Mouse (Mus musculus): ENCODE measurements at regions not wholly inside any gene's neighbourhood (a gene's known extent, or its start where the extent isn't known, plus 50 kb on each side); places are given as distances from the start of the nearest gene placed in this dataset.

GRCm38 (mm10) chr14:54166057-54166456, 87.8 kb downstream of the Dad1 start:
- Histone ChIP-seq H3K9ac (ENCODE audit: low read depth, poor library complexity, severe bottlenecking) (no peak overlapping the region), H3K4me3 (ENCODE audit: low read depth, low read length) (no peak overlapping the region), H3K4me1 (ENCODE audit: control insufficient read depth, insufficient read depth, low read length) (no peaks in the 10 kb centered on the region), H3K36me3 (ENCODE audit: control insufficient read depth, insufficient read depth, low read length, poor library complexity, severe bottlenecking) (no peaks in the 10 kb centered on the region), H3K27me3 (ENCODE audit: control insufficient read depth, insufficient read depth, low read length, poor library complexity, severe bottlenecking) (no peaks in the 10 kb centered on the region), H3K27ac (ENCODE audit: insufficient read depth, low read length) (no peak overlapping the region), H3K9me3 (replicated peaks; ENCODE audit: control insufficient read depth, insufficient read depth, low read length, poor library complexity, severe bottlenecking) (no peaks in the 10 kb centered on the region)
- TF ChIP-seq CTCF (IDR thresholded peaks at IDR 0.05; ENCODE audit: low read depth, low read length) = no peak
- no peak for TF ChIP-seq EP300 (IDR thresholded peaks at IDR 0.05; ENCODE audit: insufficient read depth, low read depth, low read length)
- no peak for TF ChIP-seq POLR2A (IDR thresholded peaks at IDR 0.05; ENCODE audit: insufficient read depth, low read length)

- TF ChIP-seq CTCF (IDR thresholded peaks at IDR 0.05; ENCODE audit: low read depth, low read length) = no peak
- no peak for TF ChIP-seq EP300 (IDR thresholded peaks at IDR 0.05; ENCODE audit: insufficient read depth, low read depth, low read length)
- TF ChIP-seq POLR2A (IDR thresholded peaks at IDR 0.05; ENCODE audit: insufficient read depth, low read length) = no peak
- Histone ChIP-seq H3K27me3 (ENCODE audit: control insufficient read depth, insufficient read depth, low read length, poor library complexity, severe bottlenecking) (no peaks in the 10 kb centered on the region), H3K27ac (ENCODE audit: insufficient read depth, low read length) (no peak overlapping the region), H3K4me1 (ENCODE audit: control insufficient read depth, insufficient read depth, low read length) (no peaks in the 10 kb centered on the region), H3K9ac (ENCODE audit: low read depth, poor library complexity, severe bottlenecking) (no peak overlapping the region), H3K9me3 (replicated peaks; ENCODE audit: control insufficient read depth, insufficient read depth, low read length, poor library complexity, severe bottlenecking) (no peaks in the 10 kb centered on the region), H3K4me3 (ENCODE audit: low read depth, low read length) (no peak overlapping the region), H3K36me3 (ENCODE audit: control insufficient read depth, insufficient read depth, low read length, poor library complexity, severe bottlenecking) (no peaks in the 10 kb centered on the region)
These were observed 89.0 kb downstream of the Dad1 start for GRCm38 (mm10) chr14:54164874-54165273.

DNA sequence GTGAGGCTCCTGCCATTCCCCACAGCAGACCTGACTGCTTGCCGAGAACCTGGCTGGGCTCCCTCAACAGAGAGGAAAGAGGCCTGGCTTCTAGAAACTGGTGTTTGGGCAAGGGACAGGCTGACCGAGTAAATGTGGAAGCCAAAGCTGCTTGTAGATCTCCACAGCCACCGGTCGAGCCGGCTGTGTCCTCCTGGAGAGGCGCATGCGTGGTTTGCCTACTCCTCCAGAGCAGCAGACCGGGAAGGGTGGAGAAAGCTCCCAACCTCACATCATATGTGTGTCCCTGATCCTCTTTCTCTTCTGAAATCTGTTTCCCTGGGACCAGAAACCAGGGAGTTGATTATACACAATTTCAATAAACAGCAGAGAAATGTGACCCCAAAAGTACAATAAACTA, 92.0 kb downstream of the Dad1 start:
- no peak for TF ChIP-seq EP300 (IDR thresholded peaks at IDR 0.05; ENCODE audit: insufficient read depth, low read depth, low read length)
- no peak for TF ChIP-seq POLR2A (IDR thresholded peaks at IDR 0.05; ENCODE audit: insufficient read depth, low read length)
- H3K27ac ChIP-seq (ENCODE audit: insufficient read depth, low read length) = no peak overlapping the region
- H3K4me3 ChIP-seq (ENCODE audit: low read depth, low read length) = no peak overlapping the region
- no peaks in the 10 kb centered on the region for H3K36me3 ChIP-seq (ENCODE audit: control insufficient read depth, insufficient read depth, low read length, poor library complexity, severe bottlenecking)
- no peak overlapping the region for H3K9ac ChIP-seq (ENCODE audit: low read depth, poor library complexity, severe bottlenecking)
- no peaks in the 10 kb centered on the region for H3K9me3 ChIP-seq (replicated peaks; ENCODE audit: control insufficient read depth, insufficient read depth, low read length, poor library complexity, severe bottlenecking)
- no peaks in the 10 kb centered on the region for H3K27me3 ChIP-seq (ENCODE audit: control insufficient read depth, insufficient read depth, low read length, poor library complexity, severe bottlenecking)
- H3K4me1 ChIP-seq (ENCODE audit: control insufficient read depth, insufficient read depth, low read length) = no peaks in the 10 kb centered on the region

DNA sequence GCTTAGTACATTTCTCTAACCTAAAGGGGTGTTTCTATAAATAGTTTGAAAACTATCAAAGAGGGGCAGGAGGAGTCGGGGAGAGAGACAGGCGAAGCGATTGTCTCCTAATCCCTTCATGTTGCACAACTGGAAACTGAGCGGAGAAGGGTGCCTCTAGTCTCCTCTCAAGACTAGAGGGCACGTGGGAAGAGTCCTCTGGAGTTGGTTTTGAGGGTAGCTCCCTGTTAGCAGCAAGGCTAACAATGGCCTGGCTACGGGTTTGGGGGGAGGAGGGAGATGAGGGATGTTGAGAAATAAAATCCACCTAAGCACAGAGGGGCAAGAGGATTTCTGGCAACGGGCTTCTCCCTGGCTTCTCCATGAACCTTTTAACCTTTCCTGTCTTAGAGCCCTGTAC, 92.7 kb downstream of the Dad1 start:
- Histone ChIP-seq H3K36me3 (ENCODE audit: control insufficient read depth, insufficient read depth, low read length, poor library complexity, severe bottlenecking) (no peaks in the 10 kb centered on the region), H3K27ac (ENCODE audit: insufficient read depth, low read length) (no peak overlapping the region), H3K27me3 (ENCODE audit: control insufficient read depth, insufficient read depth, low read length, poor library complexity, severe bottlenecking) (no peaks in the 10 kb centered on the region), H3K9me3 (replicated peaks; ENCODE audit: control insufficient read depth, insufficient read depth, low read length, poor library complexity, severe bottlenecking) (no peaks in the 10 kb centered on the region), H3K4me1 (ENCODE audit: control insufficient read depth, insufficient read depth, low read length) (no peaks in the 10 kb centered on the region), H3K4me3 (ENCODE audit: low read depth, low read length) (no peak overlapping the region), H3K9ac (ENCODE audit: low read depth, poor library complexity, severe bottlenecking) (no peak overlapping the region)
- TF ChIP-seq EP300 (IDR thresholded peaks at IDR 0.05; ENCODE audit: insufficient read depth, low read depth, low read length) (no peak), POLR2A (IDR thresholded peaks at IDR 0.05; ENCODE audit: insufficient read depth, low read length) (no peak), CTCF (IDR thresholded peaks at IDR 0.05; ENCODE audit: low read depth, low read length) (no peak)

DNA sequence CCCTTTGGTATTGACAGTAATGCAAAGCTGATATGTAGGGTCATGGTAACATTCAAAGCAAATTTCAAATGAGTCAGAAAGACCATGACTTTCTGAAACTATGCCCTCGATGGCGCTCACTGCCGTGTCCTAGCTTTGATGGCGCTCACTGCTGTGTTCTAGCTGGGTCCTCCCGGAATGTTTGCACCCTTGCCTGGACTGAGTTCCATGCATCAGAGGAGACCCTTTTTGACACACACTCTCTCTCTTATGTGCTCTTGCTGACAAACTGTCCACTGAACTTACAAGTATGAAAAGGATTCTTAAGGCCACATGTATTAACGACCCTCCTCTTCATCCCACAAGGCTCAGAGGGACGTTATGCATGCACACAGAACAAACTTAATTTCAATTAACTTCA, 94.1 kb downstream of the Dad1 start:
- Histone ChIP-seq H3K4me1 (ENCODE audit: control insufficient read depth, insufficient read depth, low read length) (no peaks in the 10 kb centered on the region), H3K4me3 (ENCODE audit: low read depth, low read length) (no peak overlapping the region), H3K27ac (ENCODE audit: insufficient read depth, low read length) (no peak overlapping the region), H3K27me3 (ENCODE audit: control insufficient read depth, insufficient read depth, low read length, poor library complexity, severe bottlenecking) (no peaks in the 10 kb centered on the region), H3K36me3 (ENCODE audit: control insufficient read depth, insufficient read depth, low read length, poor library complexity, severe bottlenecking) (no peaks in the 10 kb centered on the region), H3K9me3 (replicated peaks; ENCODE audit: control insufficient read depth, insufficient read depth, low read length, poor library complexity, severe bottlenecking) (no peaks in the 10 kb centered on the region), H3K9ac (ENCODE audit: low read depth, poor library complexity, severe bottlenecking) (no peak overlapping the region)
- TF ChIP-seq EP300 (IDR thresholded peaks at IDR 0.05; ENCODE audit: insufficient read depth, low read depth, low read length) = no peak
- no peak for TF ChIP-seq POLR2A (IDR thresholded peaks at IDR 0.05; ENCODE audit: insufficient read depth, low read length)

DNA sequence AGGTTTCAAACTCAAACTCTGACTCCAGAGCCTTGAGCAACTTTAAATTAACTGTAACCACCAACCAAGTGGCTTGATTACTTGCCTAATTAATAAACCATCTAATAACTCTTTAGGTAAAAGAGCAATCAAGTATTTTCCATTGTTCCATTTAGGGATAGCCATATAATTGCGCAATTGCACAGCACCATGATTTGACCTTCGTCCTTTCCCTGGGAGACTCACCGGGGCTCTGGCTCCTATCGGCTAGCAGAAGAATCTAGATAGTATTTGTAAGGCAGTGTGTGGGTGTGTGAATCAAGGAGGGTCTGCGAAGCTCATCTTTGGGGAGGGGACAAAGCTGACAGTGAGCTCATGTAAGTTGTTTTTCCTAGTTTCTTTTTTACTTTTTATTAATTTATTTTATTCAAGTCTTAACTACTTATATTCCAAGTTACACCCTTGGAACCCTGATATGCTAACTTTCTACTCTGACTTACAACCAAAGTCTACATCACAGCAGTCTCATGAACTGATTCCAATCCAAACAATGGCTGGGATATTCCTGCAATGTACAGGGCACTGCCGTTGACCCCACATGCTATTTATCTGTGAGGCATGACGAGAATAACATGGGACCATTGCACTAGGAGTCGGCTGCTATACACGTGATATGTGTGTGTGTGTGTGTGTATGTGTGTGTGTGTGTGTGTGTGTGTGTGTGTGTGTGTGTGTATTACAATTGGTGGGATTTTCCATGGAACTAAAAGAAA, 95.5 kb downstream of the Dad1 start:
- Histone ChIP-seq H3K36me3 (ENCODE audit: control insufficient read depth, insufficient read depth, low read length, poor library complexity, severe bottlenecking) (no peaks in the 10 kb centered on the region), H3K4me1 (ENCODE audit: control insufficient read depth, insufficient read depth, low read length) (no peaks in the 10 kb centered on the region), H3K27ac (ENCODE audit: insufficient read depth, low read length) (no peak overlapping the region), H3K9me3 (replicated peaks; ENCODE audit: control insufficient read depth, insufficient read depth, low read length, poor library complexity, severe bottlenecking) (no peaks in the 10 kb centered on the region), H3K4me3 (ENCODE audit: low read depth, low read length) (no peak overlapping the region), H3K27me3 (ENCODE audit: control insufficient read depth, insufficient read depth, low read length, poor library complexity, severe bottlenecking) (no peaks in the 10 kb centered on the region; the same call in 1 of the 2 replicates), H3K9ac (ENCODE audit: low read depth, poor library complexity, severe bottlenecking) (no peak overlapping the region)
- TF ChIP-seq EP300 (IDR thresholded peaks at IDR 0.05; ENCODE audit: insufficient read depth, low read depth, low read length) = no peak
- no peak for TF ChIP-seq CTCF (IDR thresholded peaks at IDR 0.05; ENCODE audit: low read depth, low read length)
- TF ChIP-seq POLR2A (IDR thresholded peaks at IDR 0.05; ENCODE audit: insufficient read depth, low read length) = no peak
